Mouse (Mus musculus): Measurements from ENCODE around the gene Casp12. TPM values are rescaled to one million over a fixed set of nuclear protein-coding genes. Genes with fewer than 3 reads are reported as not detected.

Gene Casp12
- polyA plus RNA-seq, 1 experiment from 2014 or later: 0.16 TPM

GRCm38 (mm10) chr9:5412446-5413111 lies 67.3 kb downstream of the Casp12 start:
- no peaks in the 10 kb centered on the region for H3K4me1 ChIP-seq (ENCODE audit: control insufficient read depth, insufficient read depth, low read length)
- no peak overlapping the region for H3K4me2 ChIP-seq (ENCODE audit: low read depth, low read length)
- H3K27me3 ChIP-seq (ENCODE audit: control insufficient read depth, insufficient read depth, low read length): no peaks in the 10 kb centered on the region
- no peak overlapping the region for H3K27ac ChIP-seq (ENCODE audit: low read depth, low read length)
- H3K36me3 ChIP-seq (ENCODE audit: control insufficient read depth, insufficient read depth, low read length): no peaks in the 10 kb centered on the region
- 20% methylated on average over 4 of the region's 4 CpGs for WGBS
- no peak overlapping the region for H3K4me3 ChIP-seq (ENCODE audit: low read depth, low read length)
- no peak overlapping the region for H3K9ac ChIP-seq (replicated peaks; ENCODE audit: low read depth, low read length)
- no peaks in the 10 kb centered on the region for H3K9me3 ChIP-seq (ENCODE audit: control insufficient read depth, low read length)
- ATAC-seq (ENCODE audit: low read depth): peak; percentile 69; the same call in 1 of the 2 replicates

GRCm38 (mm10) chr9:5417871-5418270 lies 72.6 kb downstream of the Casp12 start:
- H3K9ac ChIP-seq (replicated peaks; ENCODE audit: low read depth, low read length): no peak overlapping the region
- H3K9me3 ChIP-seq (ENCODE audit: control insufficient read depth, low read length): no peaks in the 10 kb centered on the region
- H3K4me3 ChIP-seq (ENCODE audit: low read depth, low read length): no peak overlapping the region
- 63% methylated on average over 2 of the region's 2 CpGs for WGBS
- no peaks in the 10 kb centered on the region for H3K4me1 ChIP-seq (ENCODE audit: control insufficient read depth, insufficient read depth, low read length)
- ATAC-seq (ENCODE audit: low read depth): no peak
- H3K36me3 ChIP-seq (ENCODE audit: control insufficient read depth, insufficient read depth, low read length): no peaks in the 10 kb centered on the region
- H3K27ac ChIP-seq (ENCODE audit: low read depth, low read length): no peak overlapping the region
- no peaks in the 10 kb centered on the region for H3K27me3 ChIP-seq (ENCODE audit: control insufficient read depth, insufficient read depth, low read length)
- H3K4me2 ChIP-seq (ENCODE audit: low read depth, low read length): no peak overlapping the region

Other genes starting within 250 kb of the Casp12 start
- gene Casp1, start 46.9 kb upstream of the Casp12 start, polyA plus RNA-seq (2014; fragmentation: Nextera tagmentation; extraction: Ambion mirVana): 1.1 and 1.2 TPM in 2 replicates
- gene Casp4, start 36.6 kb upstream of the Casp12 start, polyA plus RNA-seq (2014; fragmentation: Nextera tagmentation; extraction: Ambion mirVana): 0.80 TPM in 1 of 2 replicates, not detected in the other